Comparison of ENCODE assay signal across 12 mouse cellular contexts in genomic region chr10:121627216-121627852, GRCm38 (mm10). TPM values are rescaled to one million over a fixed set of nuclear protein-coding genes. Genes with fewer than 3 reads are reported as not detected.
A peak's percentile ranks its signal among the peaks of the same experiment; 100 is the strongest.
DNase-seq lines count a peak whose midpoint lies in the region; ATAC-seq and TF ChIP-seq lines count a peak whose summit lies in the region.
"Had no signal": no experiment of that assay in that cellular context is flagged by ENCODE, and none has a peak within 500 bp of the region (broad histone marks: within the 10 kb centered on the region; RNA-seq: fewer than 3 reads in every experiment).

No protein-coding gene starts in this region.

- no peak overlapping the region for H3K9ac ChIP-seq in kidney, embryonic 15.5 days
- H3K9ac ChIP-seq in MEL (ENCODE audit: control insufficient read depth, low read depth, low read length, poor library complexity, severe bottlenecking), result peak overlapping the region; percentile 82
- peak overlapping the region; percentile 70; the same call in 1 of the 2 replicates for H3K9ac ChIP-seq in liver, embryonic 13.5 days

- 0 out of 4 replicates have a peak, but pooled peaks of 1 of the 2 experiments have one; percentile 23 for TF ChIP-seq POLR2A in MEL (IDR thresholded peaks at IDR 0.05; ENCODE audit: control insufficient read depth in 1 of 2, insufficient read depth in 1 of 2, low read depth in 1 of 2, low read length in 2 of 2, poor library complexity in 1 of 2)

- TF ChIP-seq RAD21 in MEL (IDR thresholded peaks at IDR 0.05; ENCODE audit: low read depth, low read length), result no peak

- no peaks in the 10 kb centered on the region for H3K27me3 ChIP-seq in kidney, embryonic 15.5 days
- no peaks in the 10 kb centered on the region for H3K27me3 ChIP-seq in MEL (ENCODE audit: control insufficient read depth in 1 of 2, insufficient read depth in 2 of 2, low read length in 2 of 2)
- H3K27me3 ChIP-seq in liver, embryonic 13.5 days, result no peaks in the 10 kb centered on the region

- peak; percentile 35 to 43; a peak in 2 of 4 replicates for TF ChIP-seq EP300 in MEL (IDR thresholded peaks at IDR 0.05; ENCODE audit: low read depth in 1 of 2, low read length in 2 of 2)

- ATAC-seq in kidney, embryonic 15.5 days (replicated peaks; ENCODE audit: low FRiP score), result no peak
- no peak for ATAC-seq in liver, embryonic 13.5 days (ENCODE audit: low read depth)

- peak; percentile 37 for DNase-seq in cerebellum, adult 9-10 months
- DNase-seq in cerebellum, adult 18-20 months, result no peak
- DNase-seq in kidney, postnatal 14 days, result no peak
- DNase-seq in MEL (ENCODE audit: low read depth, low spot score), result peak; percentile 70
- no peak for DNase-seq in liver, embryonic 13.5 days
- no peak for DNase-seq in retina, embryonic 14.5 days (ENCODE audit: low spot score)
- DNase-seq in layer of hippocampus, adult 18-20 months (ENCODE audit: low spot score in 2 of 2), result no peak
- DNase-seq: embryo, embryonic 11 days; gastrocnemius, postnatal 25 days; left cerebral cortex, postnatal 4 days; spleen, adult 18-20 months had no signal

- no peaks in the 10 kb centered on the region for H3K9me3 ChIP-seq in kidney, embryonic 15.5 days (replicated peaks)
- H3K9me3 ChIP-seq in MEL (replicated peaks; ENCODE audit: insufficient read depth, low read length), result no peaks in the 10 kb centered on the region
- H3K9me3 ChIP-seq in liver, embryonic 13.5 days (replicated peaks), result no peaks in the 10 kb centered on the region

- no peak for TF ChIP-seq CTCF in MEL (IDR thresholded peaks at IDR 0.05 in 2 of 3, conservative IDR thresholded peaks at IDR 0.05 in 1 of 3; ENCODE audit: control insufficient read depth in 1 of 3, insufficient read depth in 1 of 3, low read depth in 2 of 3, low read length in 3 of 3, poor library complexity in 1 of 3, severe bottlenecking in 1 of 3)

- H3K4me3 ChIP-seq in kidney, embryonic 15.5 days (replicated peaks), result 0 out of 2 replicates have a peak overlapping the region, but pooled peaks have one; percentile 82
- peak overlapping the region; percentile 65 to 79 for H3K4me3 ChIP-seq in MEL (ENCODE audit: control insufficient read depth in 1 of 2, insufficient read depth in 1 of 2, low read depth in 2 of 2, low read length in 2 of 2)
- H3K4me3 ChIP-seq in liver, embryonic 13.5 days (replicated peaks), result peak overlapping the region; percentile 95

- H3K4me2 ChIP-seq in kidney, embryonic 15.5 days, result peak overlapping the region; percentile 76
- H3K4me2 ChIP-seq in liver, embryonic 13.5 days, result peak overlapping the region; percentile 82

- H3K79me2 ChIP-seq in MEL (ENCODE audit: control insufficient read depth, insufficient read depth, low read length, poor library complexity), result peaks cover 47% of the 10 kb centered on the region

- H3K27ac ChIP-seq in kidney, embryonic 15.5 days, result no peak overlapping the region
- peak overlapping the region; percentile 80 for H3K27ac ChIP-seq in MEL (ENCODE audit: control insufficient read depth, low read depth, low read length)
- H3K27ac ChIP-seq in liver, embryonic 13.5 days, result peak overlapping the region; percentile 64

- H3K4me1 ChIP-seq in kidney, embryonic 15.5 days, result peaks cover 12% of the 10 kb centered on the region
- H3K4me1 ChIP-seq in MEL (ENCODE audit: control insufficient read depth in 1 of 2, insufficient read depth in 2 of 2, low read length in 2 of 2), result peaks cover 0 to 18% of the 10 kb centered on the region in 2 experiments; a peak in 3 of 4 replicates
- H3K4me1 ChIP-seq in liver, embryonic 13.5 days (replicated peaks), result peaks cover 38% of the 10 kb centered on the region

- H3K36me3 ChIP-seq in kidney, embryonic 15.5 days, result peaks cover 8% of the 10 kb centered on the region
- H3K36me3 ChIP-seq in MEL (ENCODE audit: control insufficient read depth in 1 of 2, insufficient read depth in 2 of 2, low read length in 2 of 2), result peaks cover 2 to 16% of the 10 kb centered on the region in 2 experiments; a peak in 3 of 4 replicates
- H3K36me3 ChIP-seq in liver, embryonic 13.5 days, result peaks cover 9% of the 10 kb centered on the region

- WGBS in kidney, embryonic 15.5 days, result 89% methylated on average over 10 of the region's 10 CpGs
- WGBS in liver, embryonic 13.5 days (ENCODE audit: insufficient replicate concordance), result 67% methylated on average over 10 of the region's 10 CpGs

TF ChIP-seq in MEL, 35 proteins besides CTCF, POLR2A, EP300 and RAD21:
- TF ChIP-seq MYC (IDR thresholded peaks at IDR 0.05; ENCODE audit: low read depth, low read length), result peak; percentile 78; the same call in 1 of the 2 replicates
- TF ChIP-seq TBP (IDR thresholded peaks at IDR 0.05; ENCODE audit: low read depth, low read length), result peak; percentile 76
- peak; percentile 66 for TF ChIP-seq GATA1 (IDR thresholded peaks at IDR 0.05; ENCODE audit: low read depth, low read length)
- peak; percentile 15; the same call in 1 of the 2 replicates for TF ChIP-seq TAL1 (IDR thresholded peaks at IDR 0.05; ENCODE audit: low read length)
- TF ChIP-seq MAX (IDR thresholded peaks at IDR 0.05; ENCODE audit: low read length), result peak; percentile 72
- no peak; the same call in 1 of the 2 replicates for TF ChIP-seq MXI1 (IDR thresholded peaks at IDR 0.05; ENCODE audit: low read depth, low read length)
- TF ChIP-seq TCF12 (IDR thresholded peaks at IDR 0.05; ENCODE audit: low read depth, low read length), result 0 out of 2 replicates have a peak, but pooled peaks have one; percentile 2
- peak; percentile 86 for TF ChIP-seq ZNF384 (IDR thresholded peaks at IDR 0.05; ENCODE audit: low read depth, low read length)
- TF ChIP-seq NRF1 (IDR thresholded peaks at IDR 0.05; ENCODE audit: insufficient read depth, low read depth, low read length, poor library complexity, severe bottlenecking), result no peak
- TF ChIP-seq USF1 (IDR thresholded peaks at IDR 0.05; ENCODE audit: low read depth, low read length), result no peak
- peak; percentile 45 for TF ChIP-seq ETS1 (IDR thresholded peaks at IDR 0.05; ENCODE audit: low read depth, low read length)
- TF ChIP-seq E2F4 (IDR thresholded peaks at IDR 0.05; ENCODE audit: borderline replicate concordance, low read depth, low read length), result no peak
- 0 out of 2 replicates have a peak, but pooled peaks have one; percentile 16 for TF ChIP-seq SIN3A (IDR thresholded peaks at IDR 0.05; ENCODE audit: low read length)
- 0 out of 2 replicates have a peak, but pooled peaks have one; percentile 41 for TF ChIP-seq HCFC1 (IDR thresholded peaks at IDR 0.05; ENCODE audit: low read depth, low read length)

RNA-seq across cellular contexts. Expression of gene Xpot, which starts 1.2 kb away (rescaled TPM):
- 50.8 and 55.9 TPM in 2 replicates for polyA plus RNA-seq in kidney, embryonic 15.5 days (2015; fragmentation: Nextera tagmentation; extraction: Ambion mirVana)
- 154 and 182 TPM in 2 replicates for total RNA-seq in MEL (2012; rRNA removed)
- polyA plus RNA-seq in MEL (2012; ENCODE audit: insufficient read depth in 1 of 2, insufficient read length in 2 of 2, low read depth in 1 of 2, low replicate concordance in 2 of 2, missing spikeins in 1 of 2), result 100 to 1,000 TPM; 122 to 304 TPM
- 39.9 and 50.2 TPM in 2 replicates for polyA plus RNA-seq in liver, embryonic 13.5 days (2015; fragmentation: Nextera tagmentation; extraction: Ambion mirVana)
- 10 to 100 TPM; 71.1 to 72.8 TPM for total RNA-seq in layer of hippocampus, adult 18-20 months (2021)

RNA-seq across cellular contexts. Expression of gene D930020B18Rik, which starts 14.1 kb away (rescaled TPM):
- polyA plus RNA-seq in kidney, embryonic 15.5 days (2015; fragmentation: Nextera tagmentation; extraction: Ambion mirVana), result 0.19 and 0.42 TPM in 2 replicates
- total RNA-seq in MEL (2012; rRNA removed), result 0.46 and 0.65 TPM in 2 replicates
- polyA plus RNA-seq in MEL (2012; ENCODE audit: insufficient read depth in 1 of 2, insufficient read length in 2 of 2, low read depth in 1 of 2, low replicate concordance in 2 of 2, missing spikeins in 1 of 2), result under 1 TPM in 1 of 2 experiments, not detected in 1; 0.61 TPM
- polyA plus RNA-seq in liver, embryonic 13.5 days (2015; fragmentation: Nextera tagmentation; extraction: Ambion mirVana), result 0.07 TPM in 1 of 2 replicates, not detected in the other
- total RNA-seq in layer of hippocampus, adult 18-20 months (2021), result under 1 TPM; 0.23 to 0.84 TPM
- total RNA-seq: gastrocnemius, postnatal 25 days had no signal

RNA-seq across cellular contexts. Expression of gene Tbk1, which starts 40.7 kb away (rescaled TPM):
- polyA plus RNA-seq in kidney, embryonic 15.5 days (2015; fragmentation: Nextera tagmentation; extraction: Ambion mirVana), result 31.2 and 31.8 TPM in 2 replicates
- total RNA-seq in MEL (2012; rRNA removed), result 18.0 and 21.5 TPM in 2 replicates
- polyA plus RNA-seq in MEL (2012; ENCODE audit: insufficient read depth in 1 of 2, insufficient read length in 2 of 2, low read depth in 1 of 2, low replicate concordance in 2 of 2, missing spikeins in 1 of 2), result 10 to 100 TPM in 1 of 2 experiments, not detected in 1; 31.1 TPM
- 18.4 and 22.7 TPM in 2 replicates for polyA plus RNA-seq in liver, embryonic 13.5 days (2015; fragmentation: Nextera tagmentation; extraction: Ambion mirVana)
- total RNA-seq in layer of hippocampus, adult 18-20 months (2021), result 10 to 100 TPM; 52.9 to 56.9 TPM

Comparison
In these comparisons a context has a peak if more than half of its experiments do, and no peak if none do; other contexts are left out.
1. DNase-seq: peak in cerebellum, adult 9-10 months (single experiment) and MEL (single experiment); none in cerebellum, adult 18-20 months (0 of 2), kidney, postnatal 14 days (single experiment), liver, embryonic 13.5 days (single experiment), retina, embryonic 14.5 days (single experiment) and layer of hippocampus, adult 18-20 months (0 of 2).
2. Peak in every context shown above with its lines, with median percentiles within 50 percentile points of each other: H3K4me3 ChIP-seq.